Mouse (Mus musculus) cerebellum, adult 2 months (tissue): ENCODE data around the gene Pspn.

ENCODE experiments used
- CTCF ChIP-seq: fragments of 200-500 bp; IDR thresholded peaks from 2 replicates; pipeline ENCODE4 v1.5.1; 2011; ENCODE audit warnings: low read depth, mild to moderate bottlenecking, control low read depth, low read length, moderate library complexity, borderline replicate concordance; ENCODE audit not compliant: insufficient read depth
- POLR2A ChIP-seq: fragments of 200-500 bp; IDR thresholded peaks from 2 replicates; pipeline ENCODE4 v1.6.1; 2011; ENCODE audit warnings: low read length, control low read depth, borderline replicate concordance; ENCODE audit not compliant: insufficient read depth

- TF ChIP-seq POLR2A, result no peak
- no peak for TF ChIP-seq CTCF
These were observed 13.6 kb downstream of the Pspn start for GRCm38 (mm10) chr17:56986105-56986805.
